Comparison of ENCODE assay signal across 8 mouse cellular contexts in genomic region chr1:73862323-73863073, GRCm38 (mm10).
DNase-seq lines count a peak whose midpoint lies in the region; ATAC-seq and TF ChIP-seq lines count a peak whose summit lies in the region.

No protein-coding gene starts in this region.

- TF ChIP-seq CTCF in E14TG2a.4 (conservative IDR thresholded peaks at IDR 0.05; ENCODE audit: low read length), result peak; percentile 29

- peak overlapping the region; percentile 32 for H3K4me3 ChIP-seq in E14TG2a.4 (replicated peaks; ENCODE audit: low read length)
- H3K4me3 ChIP-seq in forebrain, embryonic 12.5 days (replicated peaks), result no peak overlapping the region

- no peaks in the 10 kb centered on the region for H3K36me3 ChIP-seq in E14TG2a.4 (ENCODE audit: insufficient read depth, low read length)
- H3K36me3 ChIP-seq in forebrain, embryonic 12.5 days (replicated peaks), result no peaks in the 10 kb centered on the region

- peak; percentile 92 for ATAC-seq in forebrain, embryonic 12.5 days (ENCODE audit: low FRiP score)

- no peaks in the 10 kb centered on the region for H3K9me3 ChIP-seq in E14TG2a.4 (ENCODE audit: low read length)
- no peaks in the 10 kb centered on the region for H3K9me3 ChIP-seq in forebrain, embryonic 12.5 days

- WGBS in forebrain, embryonic 12.5 days, result 9% methylated on average over 15 of the region's 15 CpGs

- peak overlapping the region; percentile 8; the same call in 1 of the 2 replicates for H3K4me2 ChIP-seq in forebrain, embryonic 12.5 days

- H3K9ac ChIP-seq in forebrain, embryonic 12.5 days, result peak overlapping the region; percentile 18; the same call in 1 of the 2 replicates

- H3K27ac ChIP-seq in forebrain, embryonic 12.5 days, result peak overlapping the region; percentile 9

- DNase-seq in adrenal gland, adult 18-20 months (ENCODE audit: low spot score in 2 of 2), result peak; percentile 8 to 42
- DNase-seq in heart, postnatal 36 days, result peak; percentile 33 to 39
- peak; percentile 89 to 91 for DNase-seq in kidney, postnatal 4 days
- peak; percentile 75 for DNase-seq in lung, postnatal 14 days
- peak; percentile 30 for DNase-seq in skeletal muscle tissue, adult 2 months (ENCODE audit: low read depth, low spot score)
- DNase-seq in adipocyte (ENCODE audit: low spot score), result no peak

- peaks cover 24% of the 10 kb centered on the region for H3K4me1 ChIP-seq in E14TG2a.4 (replicated peaks; ENCODE audit: low read depth, low read length)
- peaks cover 8% of the 10 kb centered on the region for H3K4me1 ChIP-seq in forebrain, embryonic 12.5 days

- H3K27me3 ChIP-seq in E14TG2a.4 (ENCODE audit: insufficient read depth, low read length), result peaks cover 4% of the 10 kb centered on the region; the same call in 1 of the 2 replicates
- H3K27me3 ChIP-seq in forebrain, embryonic 12.5 days, result no peaks in the 10 kb centered on the region

- intact Hi-C loops in heart, postnatal 36 days (cut with DNase I), result no loop called here
